Mouse (Mus musculus): Measurements from ENCODE around the gene Lman1l.

- TF ChIP-seq GATA1 (IDR thresholded peaks at IDR 0.05; ENCODE audit: borderline replicate concordance, low read length) (no peak), FLI1 (IDR thresholded peaks at IDR 0.05; ENCODE audit: low read length) (no peak)
Measured at GRCm38 (mm10) chr9:57652351-57652750, 31.8 kb upstream of the Lman1l start.
